Mouse (Mus musculus): Measurements from ENCODE around the gene Dmrt2. TPM values are rescaled to one million over a fixed set of nuclear protein-coding genes. Genes with fewer than 3 reads are reported as not detected.
A peak's percentile ranks its signal among the peaks of the same experiment; 100 is the strongest.

Gene Dmrt2
- 0.66 and 1.2 TPM in 2 replicates for polyA plus RNA-seq (2014; fragmentation: Nextera tagmentation; extraction: Ambion mirVana)

- Histone ChIP-seq H3K36me3 (ENCODE audit: control insufficient read depth, insufficient read depth, low read length) (no peaks in the 10 kb centered on the region), H3K4me2 (replicated peaks; ENCODE audit: low read depth, low read length) (peak within 1 kb of the TSS; percentile 59), H3K4me1 (ENCODE audit: control insufficient read depth, insufficient read depth, low read length) (0 out of 2 replicates have a peak, but pooled peaks cover 4% of the 10 kb centered on the region), H3K27me3 (ENCODE audit: control insufficient read depth, insufficient read depth, low read length) (peaks cover 96% of the 10 kb centered on the region), H3K27ac (ENCODE audit: low read depth, low read length) (no peak within 1 kb of the TSS), H3K9ac (ENCODE audit: low read depth, low read length) (0 out of 2 replicates have a peak within 1 kb of the TSS, but pooled peaks have one; percentile 31), H3K4me3 (ENCODE audit: low read length) (peak within 1 kb of the TSS; percentile 40), H3K9me3 (ENCODE audit: control insufficient read depth, low read length) (no peaks in the 10 kb centered on the region)
- peak; percentile 98 for ATAC-seq (ENCODE audit: low FRiP score, low TSS enrichment)
- WGBS, result under 1% methylated on average over 44 of the region's 44 CpGs
Measured at GRCm38 (mm10) chr19:25672101-25672950, at the start of gene Dmrt2. Gene Dmrt2 (plus strand): TSS chr19:25672411.

- Histone ChIP-seq H3K9me3 (ENCODE audit: control insufficient read depth, low read length) (no peaks in the 10 kb centered on the region), H3K4me1 (ENCODE audit: control insufficient read depth, insufficient read depth, low read length) (no peaks in the 10 kb centered on the region), H3K4me2 (replicated peaks; ENCODE audit: low read depth, low read length) (no peak overlapping the region), H3K9ac (ENCODE audit: low read depth, low read length) (no peak overlapping the region), H3K27me3 (ENCODE audit: control insufficient read depth, insufficient read depth, low read length) (peaks cover 49% of the 10 kb centered on the region), H3K4me3 (ENCODE audit: low read length) (no peak overlapping the region), H3K27ac (ENCODE audit: low read depth, low read length) (no peak overlapping the region), H3K36me3 (ENCODE audit: control insufficient read depth, insufficient read depth, low read length) (no peaks in the 10 kb centered on the region)
- ATAC-seq (ENCODE audit: low FRiP score, low TSS enrichment), result no peak
- 11% methylated on average over 9 of the region's 9 CpGs for WGBS
Measured at GRCm38 (mm10) chr19:25628490-25628889, 43.7 kb upstream of the Dmrt2 start.

DNA sequence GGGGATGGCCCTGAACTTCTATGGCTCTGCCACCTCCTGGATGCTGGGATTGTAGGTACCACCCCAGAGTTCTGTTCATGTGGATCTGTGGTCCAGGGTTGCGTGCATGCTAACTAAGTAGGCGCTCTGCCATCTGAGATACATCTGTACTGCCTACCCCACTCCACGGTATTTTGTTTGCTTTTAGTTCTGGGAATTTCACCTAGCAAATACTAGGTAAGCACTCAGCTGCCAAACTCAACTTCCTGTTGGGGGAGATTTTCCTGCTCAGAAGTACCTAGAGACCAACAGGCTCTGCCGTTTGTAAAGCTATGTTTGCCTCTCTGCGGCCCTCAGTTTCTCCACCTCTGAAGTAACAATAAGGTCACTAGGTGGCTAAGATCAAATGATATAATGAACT, 37.1 kb upstream of the Dmrt2 start:
- WGBS, result 85% methylated on average over 5 of the region's 5 CpGs
- no peaks in the 10 kb centered on the region for H3K9me3 ChIP-seq (ENCODE audit: control insufficient read depth, low read length)
- no peak overlapping the region for H3K27ac ChIP-seq (ENCODE audit: low read depth, low read length)
- no peaks in the 10 kb centered on the region for H3K4me1 ChIP-seq (ENCODE audit: control insufficient read depth, insufficient read depth, low read length)
- H3K36me3 ChIP-seq (ENCODE audit: control insufficient read depth, insufficient read depth, low read length), result no peaks in the 10 kb centered on the region
- no peak for ATAC-seq (ENCODE audit: low FRiP score, low TSS enrichment)
- H3K27me3 ChIP-seq (ENCODE audit: control insufficient read depth, insufficient read depth, low read length), result no peaks in the 10 kb centered on the region
- H3K4me2 ChIP-seq (replicated peaks; ENCODE audit: low read depth, low read length), result no peak overlapping the region
- no peak overlapping the region for H3K9ac ChIP-seq (ENCODE audit: low read depth, low read length)
- no peak overlapping the region for H3K4me3 ChIP-seq (ENCODE audit: low read length)

GRCm38 (mm10) chr19:25635622-25636244, 36.5 kb upstream of the Dmrt2 start:
- H3K4me1 ChIP-seq (ENCODE audit: control insufficient read depth, insufficient read depth, low read length), result no peaks in the 10 kb centered on the region

DNA sequence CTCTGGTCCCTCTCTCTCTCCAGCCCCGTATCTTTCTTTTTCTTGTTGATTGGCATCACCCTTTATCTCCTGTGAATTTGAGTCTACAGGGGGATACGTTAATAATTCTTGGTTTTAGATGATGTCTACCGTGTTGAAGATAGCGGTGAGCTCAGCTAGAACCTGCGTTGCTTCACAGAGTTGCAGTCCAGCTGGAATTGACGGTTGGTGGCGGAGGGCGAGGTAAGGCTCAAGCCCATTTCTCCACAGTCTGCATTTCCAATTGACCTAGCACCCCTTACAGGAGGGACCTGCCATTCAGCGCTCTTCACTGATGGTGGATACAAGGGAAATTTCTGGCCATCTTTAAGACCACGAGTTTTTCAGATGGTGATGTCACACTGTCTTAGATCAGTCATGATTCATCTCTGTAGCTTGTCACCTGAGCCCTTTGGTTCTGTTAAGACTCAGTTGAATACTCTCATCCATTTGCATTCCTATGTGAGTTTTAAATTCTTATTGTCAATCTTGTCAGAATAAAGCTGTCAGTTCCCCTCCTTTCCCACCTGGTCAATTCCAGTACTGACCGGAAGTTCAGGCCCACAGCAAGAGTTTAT, 33.3 kb upstream of the Dmrt2 start:
- WGBS, result 77% methylated on average over 11 of the region's 11 CpGs
- H3K9ac ChIP-seq (ENCODE audit: low read depth, low read length), result no peak overlapping the region
- H3K4me1 ChIP-seq (ENCODE audit: control insufficient read depth, insufficient read depth, low read length), result no peaks in the 10 kb centered on the region
- no peak overlapping the region for H3K27ac ChIP-seq (ENCODE audit: low read depth, low read length)
- H3K4me2 ChIP-seq (replicated peaks; ENCODE audit: low read depth, low read length), result no peak overlapping the region
- ATAC-seq (ENCODE audit: low FRiP score, low TSS enrichment), result no peak
- H3K9me3 ChIP-seq (ENCODE audit: control insufficient read depth, low read length), result no peaks in the 10 kb centered on the region
- no peaks in the 10 kb centered on the region for H3K27me3 ChIP-seq (ENCODE audit: control insufficient read depth, insufficient read depth, low read length)
- no peak overlapping the region for H3K4me3 ChIP-seq (ENCODE audit: low read length)
- H3K36me3 ChIP-seq (ENCODE audit: control insufficient read depth, insufficient read depth, low read length), result no peaks in the 10 kb centered on the region

More at GRCm38 (mm10) chr19:25635622-25636244, 36.5 kb upstream of the Dmrt2 start:
- no peak overlapping the region for H3K27ac ChIP-seq (ENCODE audit: low read depth, low read length)
- H3K9ac ChIP-seq (ENCODE audit: low read depth, low read length), result no peak overlapping the region
- no peaks in the 10 kb centered on the region for H3K36me3 ChIP-seq (ENCODE audit: control insufficient read depth, insufficient read depth, low read length)
- no peaks in the 10 kb centered on the region for H3K9me3 ChIP-seq (ENCODE audit: control insufficient read depth, low read length)
- H3K4me2 ChIP-seq (replicated peaks; ENCODE audit: low read depth, low read length), result peak overlapping the region; percentile 44
- peak overlapping the region; percentile 25 for H3K4me3 ChIP-seq (ENCODE audit: low read length)
- no peaks in the 10 kb centered on the region for H3K27me3 ChIP-seq (ENCODE audit: control insufficient read depth, insufficient read depth, low read length)
- ATAC-seq (ENCODE audit: low FRiP score, low TSS enrichment), result 0 out of 2 replicates have a peak, but pooled peaks have one; percentile 32
- 16% methylated on average over 22 of the region's 22 CpGs for WGBS

GRCm38 (mm10) chr19:25641786-25642185, 30.4 kb upstream of the Dmrt2 start:
- no peak for ATAC-seq (ENCODE audit: low FRiP score, low TSS enrichment)
- 87% methylated on average over 6 of the region's 6 CpGs for WGBS
- Histone ChIP-seq H3K4me2 (replicated peaks; ENCODE audit: low read depth, low read length) (no peak overlapping the region), H3K9ac (ENCODE audit: low read depth, low read length) (no peak overlapping the region), H3K36me3 (ENCODE audit: control insufficient read depth, insufficient read depth, low read length) (no peaks in the 10 kb centered on the region), H3K9me3 (ENCODE audit: control insufficient read depth, low read length) (no peaks in the 10 kb centered on the region), H3K27me3 (ENCODE audit: control insufficient read depth, insufficient read depth, low read length) (no peaks in the 10 kb centered on the region), H3K4me1 (ENCODE audit: control insufficient read depth, insufficient read depth, low read length) (no peaks in the 10 kb centered on the region), H3K27ac (ENCODE audit: low read depth, low read length) (no peak overlapping the region), H3K4me3 (ENCODE audit: low read length) (no peak overlapping the region)

DNA sequence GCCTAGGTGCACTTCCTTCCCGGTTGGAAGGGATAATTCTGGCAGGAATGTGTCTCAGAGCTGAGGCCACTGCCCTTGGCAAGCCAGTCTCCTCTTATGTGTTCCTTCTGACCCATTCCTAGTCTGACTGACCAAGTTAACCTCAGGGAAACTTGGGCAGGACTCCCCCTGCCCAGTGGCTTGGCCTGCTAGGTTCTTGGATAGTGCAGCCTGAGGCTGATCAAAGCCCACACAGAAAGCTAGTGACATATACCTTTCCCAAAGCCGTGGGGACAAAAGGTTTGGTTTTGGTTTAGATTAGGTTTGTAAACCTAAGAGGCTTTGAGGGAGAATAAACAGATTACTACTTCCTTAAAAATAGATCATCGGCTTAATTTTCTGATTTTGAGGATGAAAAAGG, 25.1 kb upstream of the Dmrt2 start:
- ATAC-seq (ENCODE audit: low FRiP score, low TSS enrichment), result no peak
- WGBS, result 76% methylated on average over 3 of the region's 3 CpGs

DNA sequence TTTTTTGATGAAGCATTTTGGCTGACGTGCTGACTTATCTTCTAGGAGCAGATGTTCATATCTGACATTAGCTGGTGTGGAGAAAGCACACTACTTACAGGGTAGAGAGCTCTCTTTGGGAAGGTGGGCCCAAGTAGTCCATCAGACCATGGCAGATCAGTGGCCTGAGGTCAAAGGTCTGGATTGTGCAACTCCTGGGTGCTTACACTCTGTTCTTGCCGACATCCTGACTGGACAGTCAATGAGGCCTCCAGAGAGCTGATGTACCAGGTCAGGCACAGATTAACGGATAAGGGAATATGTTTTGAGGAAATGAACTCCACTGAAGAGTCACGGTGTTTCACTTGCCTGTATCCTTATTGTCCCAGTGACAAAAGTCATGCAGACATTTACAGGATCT, 23.5 kb upstream of the Dmrt2 start:
- Histone ChIP-seq H3K9ac (ENCODE audit: low read depth, low read length) (no peak overlapping the region), H3K4me2 (replicated peaks; ENCODE audit: low read depth, low read length) (no peak overlapping the region), H3K27ac (ENCODE audit: low read depth, low read length) (no peak overlapping the region), H3K4me3 (ENCODE audit: low read length) (no peak overlapping the region), H3K9me3 (ENCODE audit: control insufficient read depth, low read length) (no peaks in the 10 kb centered on the region), H3K36me3 (ENCODE audit: control insufficient read depth, insufficient read depth, low read length) (no peaks in the 10 kb centered on the region), H3K4me1 (ENCODE audit: control insufficient read depth, insufficient read depth, low read length) (no peaks in the 10 kb centered on the region), H3K27me3 (ENCODE audit: control insufficient read depth, insufficient read depth, low read length) (peaks cover 7% of the 10 kb centered on the region)
- WGBS, result 60% methylated on average over 4 of the region's 4 CpGs
- ATAC-seq (ENCODE audit: low FRiP score, low TSS enrichment), result no peak

More for the DNA sequence above, 25.1 kb upstream of the Dmrt2 start:
- no peaks in the 10 kb centered on the region for H3K4me1 ChIP-seq (ENCODE audit: control insufficient read depth, insufficient read depth, low read length)
- H3K4me3 ChIP-seq (ENCODE audit: low read length), result no peak overlapping the region
- H3K27ac ChIP-seq (ENCODE audit: low read depth, low read length), result no peak overlapping the region
- no peaks in the 10 kb centered on the region for H3K9me3 ChIP-seq (ENCODE audit: control insufficient read depth, low read length)
- H3K27me3 ChIP-seq (ENCODE audit: control insufficient read depth, insufficient read depth, low read length), result peaks cover 7% of the 10 kb centered on the region
- H3K4me2 ChIP-seq (replicated peaks; ENCODE audit: low read depth, low read length), result no peak overlapping the region
- no peaks in the 10 kb centered on the region for H3K36me3 ChIP-seq (ENCODE audit: control insufficient read depth, insufficient read depth, low read length)
- no peak overlapping the region for H3K9ac ChIP-seq (ENCODE audit: low read depth, low read length)

DNA sequence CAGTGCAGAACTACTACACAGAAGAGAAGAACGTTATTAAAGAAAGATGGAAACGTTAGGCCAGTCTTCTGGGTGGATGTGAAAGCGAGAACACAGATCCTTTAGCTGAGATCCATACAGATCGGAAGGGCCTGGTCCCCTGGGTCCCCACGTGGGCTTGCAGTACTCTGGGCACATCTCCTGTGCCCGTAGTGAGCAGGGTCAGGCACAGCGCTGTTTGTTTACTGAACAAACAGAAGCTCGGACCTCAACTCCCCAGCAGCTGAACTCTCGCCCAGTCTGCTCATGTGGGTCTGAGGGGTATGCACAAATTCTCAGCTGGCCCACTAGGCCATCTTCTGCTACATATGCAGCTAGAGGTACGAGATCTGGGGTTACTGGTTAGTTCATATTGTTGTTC, 21.7 kb upstream of the Dmrt2 start:
- WGBS, result 51% methylated on average over 10 of the region's 10 CpGs
- H3K9me3 ChIP-seq (ENCODE audit: control insufficient read depth, low read length), result no peaks in the 10 kb centered on the region
- ATAC-seq (ENCODE audit: low FRiP score, low TSS enrichment), result no peak
- peaks cover 13% of the 10 kb centered on the region for H3K27me3 ChIP-seq (ENCODE audit: control insufficient read depth, insufficient read depth, low read length)
- no peak overlapping the region for H3K9ac ChIP-seq (ENCODE audit: low read depth, low read length)
- H3K36me3 ChIP-seq (ENCODE audit: control insufficient read depth, insufficient read depth, low read length), result no peaks in the 10 kb centered on the region
- no peak overlapping the region for H3K27ac ChIP-seq (ENCODE audit: low read depth, low read length)
- H3K4me1 ChIP-seq (ENCODE audit: control insufficient read depth, insufficient read depth, low read length), result no peaks in the 10 kb centered on the region
- H3K4me2 ChIP-seq (replicated peaks; ENCODE audit: low read depth, low read length), result no peak overlapping the region
- H3K4me3 ChIP-seq (ENCODE audit: low read length), result no peak overlapping the region
